Mouse (Mus musculus) heart, embryonic 12.5 days (tissue): ENCODE measurements at regions not wholly inside any gene's neighbourhood (a gene's known extent, or its start where the extent isn't known, plus 50 kb on each side); places are given as distances from the start of the nearest gene placed in this dataset.

Source experiments
- ATAC-seq: fragments of 200-750 bp; cut with Nextera tagmentation; 2 replicates; pipeline ENCODE4 v1.8.0; 2017; ENCODE audit warnings: moderate TSS enrichment, moderate library complexity; ENCODE audit not compliant: insufficient number of reproducible peaks, low FRiP score
- H3K27ac ChIP-seq: fragments of 300-500 bp; sonication (generic); 2 replicates; pipeline ENCODE4 v1.5.1; 2016; ENCODE audit warnings: mild to moderate bottlenecking, moderate library complexity; ENCODE audit not compliant: poor library complexity, severe bottlenecking
- H3K27me3 ChIP-seq: fragments of 300-500 bp; sonication (generic); replicated peaks from 2 replicates; pipeline ENCODE4 v1.6.1; 2016; ENCODE audit warnings: mild to moderate bottlenecking, moderate library complexity
- H3K36me3 ChIP-seq: fragments of 300-500 bp; sonication (generic); 2 replicates; pipeline ENCODE4 v1.6.1; 2016; ENCODE audit warnings: mild to moderate bottlenecking, moderate library complexity
- H3K4me1 ChIP-seq: fragments of 300-500 bp; sonication (generic); replicated peaks from 2 replicates; pipeline ENCODE4 v1.6.1; 2016; ENCODE audit warnings: mild to moderate bottlenecking
- H3K4me2 ChIP-seq: fragments of 300-500 bp; sonication (generic); 2 replicates; pipeline ENCODE4 v1.6.1; 2016; ENCODE audit warnings: mild to moderate bottlenecking, moderate library complexity
- H3K4me3 ChIP-seq: fragments of 300-500 bp; sonication (generic); 2 replicates; pipeline ENCODE4 v1.5.1; 2016; ENCODE audit warnings: mild to moderate bottlenecking
- H3K9ac ChIP-seq: fragments of 300-500 bp; sonication (generic); 2 replicates; pipeline ENCODE4 v1.6.1; 2016; ENCODE audit warnings: mild to moderate bottlenecking, moderate library complexity
- H3K9me3 ChIP-seq: fragments of 300-500 bp; sonication (generic); replicated peaks from 2 replicates; pipeline ENCODE4 v1.6.1; 2016; ENCODE audit warnings: mild to moderate bottlenecking, moderate library complexity
- WGBS: fragments of 180-500 bp; shearing (Covaris S2); methylation state at CpG from one replicate; pipeline ENCODE4 v1.1.7; 2016; 5-methylcytosine and 5-hydroxymethylcytosine counted together

DNA sequence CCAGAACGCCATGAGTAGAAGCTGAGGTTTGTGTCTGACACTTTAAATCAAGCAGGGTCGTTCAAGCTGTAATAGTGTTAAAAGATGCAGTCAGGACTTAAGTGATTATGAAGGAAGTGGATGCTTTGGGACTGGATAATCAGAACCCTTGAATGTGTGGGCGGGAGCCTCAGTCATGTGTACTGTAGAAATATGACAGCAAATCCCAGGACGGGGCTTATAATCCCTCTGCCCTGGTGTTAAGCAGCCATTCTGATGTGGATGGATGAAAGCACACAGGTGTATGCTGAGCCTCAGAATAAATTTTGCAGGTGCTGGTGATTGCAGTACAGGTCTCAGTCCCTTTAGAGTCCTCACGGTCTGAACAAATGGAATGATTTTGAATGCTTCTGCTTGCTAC, 290.8 kb upstream of the Alcam start:
- no peaks in the 10 kb centered on the region for H3K36me3 ChIP-seq
- H3K27me3 ChIP-seq = no peaks in the 10 kb centered on the region
- no peak overlapping the region for H3K27ac ChIP-seq
- no peak overlapping the region for H3K9ac ChIP-seq
- no peak overlapping the region for H3K4me2 ChIP-seq
- H3K4me1 ChIP-seq = peaks cover 12% of the 10 kb centered on the region
- no peaks in the 10 kb centered on the region for H3K9me3 ChIP-seq
- 60% methylated on average over 5 of the region's 5 CpGs for WGBS
- ATAC-seq = no peak
- H3K4me3 ChIP-seq = no peak overlapping the region

DNA sequence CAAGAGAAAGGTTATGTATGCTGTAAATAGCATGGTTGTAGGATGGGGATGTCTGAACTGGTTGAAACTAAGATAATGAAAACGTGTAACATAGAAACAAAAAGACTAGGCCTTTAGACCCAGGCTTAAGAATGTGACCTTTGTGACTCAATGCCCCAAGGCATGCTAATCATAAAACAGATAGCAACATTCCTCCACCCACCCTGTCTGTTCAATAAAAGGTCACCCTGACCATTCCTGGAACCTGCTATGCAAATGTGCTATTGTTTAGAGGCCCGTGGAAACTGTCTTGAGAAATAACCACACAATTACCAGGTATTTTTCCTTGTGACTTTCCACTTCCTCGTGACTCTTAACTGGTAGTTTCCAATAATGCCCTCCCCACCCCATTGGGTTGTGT, 288.3 kb upstream of the Alcam start:
- no peak overlapping the region for H3K4me3 ChIP-seq
- no peak overlapping the region for H3K27ac ChIP-seq
- H3K4me2 ChIP-seq = no peak overlapping the region
- no peaks in the 10 kb centered on the region for H3K36me3 ChIP-seq
- no peaks in the 10 kb centered on the region for H3K27me3 ChIP-seq
- peaks cover 11% of the 10 kb centered on the region for H3K4me1 ChIP-seq
- H3K9me3 ChIP-seq = no peaks in the 10 kb centered on the region
- ATAC-seq = no peak
- 60% methylated on average over 3 of the region's 3 CpGs for WGBS
- no peak overlapping the region for H3K9ac ChIP-seq

GRCm38 (mm10) chr16:52726120-52726844, 272.4 kb upstream of the Alcam start:
- H3K4me3 ChIP-seq = no peak overlapping the region
- H3K9me3 ChIP-seq = no peaks in the 10 kb centered on the region
- WGBS = 83% methylated on average over 3 of the region's 3 CpGs
- H3K4me2 ChIP-seq = no peak overlapping the region
- H3K4me1 ChIP-seq = no peaks in the 10 kb centered on the region
- no peaks in the 10 kb centered on the region for H3K36me3 ChIP-seq
- ATAC-seq = no peak
- H3K27ac ChIP-seq = no peak overlapping the region
- H3K9ac ChIP-seq = no peak overlapping the region
- no peaks in the 10 kb centered on the region for H3K27me3 ChIP-seq

DNA sequence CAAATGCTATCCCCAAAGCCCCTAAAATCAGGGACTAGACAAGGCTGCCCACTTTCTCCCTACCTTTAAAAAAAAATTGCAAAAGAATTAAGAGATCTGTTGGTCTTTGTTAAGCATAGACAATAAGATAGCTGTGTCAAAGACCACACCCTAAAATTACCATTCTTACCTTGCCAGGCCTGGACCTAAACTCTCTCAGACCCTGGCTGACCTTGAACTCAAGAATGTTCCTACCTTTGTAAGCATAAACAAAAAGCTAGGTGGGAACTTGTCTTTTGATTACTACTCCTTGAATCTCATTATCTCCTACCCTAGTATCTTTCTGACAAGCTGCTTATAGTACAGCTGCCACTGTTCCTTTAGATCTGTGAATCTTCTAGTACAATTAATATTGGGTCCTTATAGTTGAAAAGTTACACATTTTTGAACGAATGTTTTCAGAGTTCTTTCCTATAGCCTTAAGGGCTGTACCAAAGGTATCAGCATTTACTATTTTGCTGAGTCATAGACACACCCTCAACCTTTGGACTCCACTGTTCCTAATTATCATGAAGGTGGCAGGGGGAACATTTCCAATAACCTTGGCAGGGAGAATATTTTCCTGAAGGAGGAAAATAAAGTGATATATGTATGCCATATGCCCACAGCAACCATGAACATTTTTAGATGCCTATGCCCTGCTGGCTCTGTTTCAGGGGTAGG, 264.5 kb upstream of the Alcam start:
- H3K4me1 ChIP-seq = no peaks in the 10 kb centered on the region
- no peaks in the 10 kb centered on the region for H3K27me3 ChIP-seq
- H3K27ac ChIP-seq = no peak overlapping the region
- H3K4me3 ChIP-seq = no peak overlapping the region
- no peak overlapping the region for H3K9ac ChIP-seq
- H3K4me2 ChIP-seq = no peak overlapping the region
- ATAC-seq = no peak
- H3K9me3 ChIP-seq = no peaks in the 10 kb centered on the region
- no peaks in the 10 kb centered on the region for H3K36me3 ChIP-seq
- WGBS = 70% methylated on average over 1 of the region's 1 CpGs

GRCm38 (mm10) chr16:52690272-52690671, 236.4 kb upstream of the Alcam start:
- no peak overlapping the region for H3K9ac ChIP-seq
- no peak overlapping the region for H3K4me2 ChIP-seq
- no peaks in the 10 kb centered on the region for H3K27me3 ChIP-seq
- 76% methylated on average over 1 of the region's 1 CpGs for WGBS
- no peaks in the 10 kb centered on the region for H3K36me3 ChIP-seq
- no peak overlapping the region for H3K27ac ChIP-seq
- no peak for ATAC-seq
- H3K4me1 ChIP-seq = no peaks in the 10 kb centered on the region
- no peaks in the 10 kb centered on the region for H3K9me3 ChIP-seq
- no peak overlapping the region for H3K4me3 ChIP-seq

- Histone ChIP-seq H3K36me3 (no peaks in the 10 kb centered on the region), H3K4me3 (no peak overlapping the region), H3K27ac (no peak overlapping the region), H3K9me3 (no peaks in the 10 kb centered on the region), H3K27me3 (no peaks in the 10 kb centered on the region), H3K9ac (no peak overlapping the region), H3K4me2 (no peak overlapping the region), H3K4me1 (0 out of 2 replicates have a peak, but pooled peaks cover 2% of the 10 kb centered on the region)
- ATAC-seq = no peak
These were observed 201.0 kb upstream of the Alcam start for GRCm38 (mm10) chr16:52654825-52655224.
